Mouse (Mus musculus) cerebellum, adult 9-10 months (tissue): ENCODE measurements around the gene Mtnr1a.

Experiments used
- DNase-seq: peaks from one replicate; pipeline ENCODE4 v3.0.0; 2022

Mtnr1a gene

GRCm38 (mm10) chr8:45110064-45110812 is 41.3 kb downstream of the Mtnr1a start:
- no peak for DNase-seq

GRCm38 (mm10) chr8:45110813-45111104 is 41.8 kb downstream of the Mtnr1a start:
- no peak for DNase-seq

GRCm38 (mm10) chr8:45111820-45112219 is 42.9 kb downstream of the Mtnr1a start:
- DNase-seq, result no peak

GRCm38 (mm10) chr8:45117588-45117987 is 48.7 kb downstream of the Mtnr1a start:
- no peak for DNase-seq

GRCm38 (mm10) chr8:45125680-45126079 is 56.7 kb downstream of the Mtnr1a start:
- no peak for DNase-seq
